Mouse (Mus musculus) neural tube, embryonic 14.5 days (tissue): Measurements from ENCODE around the gene Map2k7. TPM values are rescaled to one million over a fixed set of nuclear protein-coding genes. Genes with fewer than 3 reads are reported as not detected.
"Not testable (repeated sequence)": the region's sequence is repeated elsewhere in the genome, so short reads cannot be mapped to it uniquely, and the experiment has no call there.

Source experiments
- ATAC-seq: fragments of 200-750 bp; cut with Nextera tagmentation; 2 replicates; pipeline ENCODE4 v1.8.0; 2017; ENCODE audit warnings: low read depth, mild to moderate bottlenecking, moderate TSS enrichment, moderate library complexity
- H3K27ac ChIP-seq: fragments of 300-500 bp; sonication (generic); 2 replicates; pipeline ENCODE4 v1.5.1; 2014; ENCODE audit warnings: low read depth, mild to moderate bottlenecking, control low read depth, low read length, moderate library complexity, mixed read lengths
- H3K27me3 ChIP-seq: fragments of 300-500 bp; sonication (generic); 2 replicates; pipeline ENCODE4 v1.6.1; 2014; ENCODE audit warnings: low read length; ENCODE audit not compliant: control insufficient read depth, insufficient read depth
- H3K36me3 ChIP-seq: fragments of 300-500 bp; sonication (generic); 2 replicates; pipeline ENCODE4 v1.6.1; 2014; ENCODE audit warnings: low read length, mixed read lengths; ENCODE audit not compliant: control insufficient read depth, insufficient read depth
- H3K4me1 ChIP-seq: fragments of 300-500 bp; sonication (generic); 2 replicates; pipeline ENCODE4 v1.6.1; 2014; ENCODE audit warnings: low read length; ENCODE audit not compliant: control insufficient read depth, insufficient read depth
- H3K4me2 ChIP-seq: fragments of 300-500 bp; sonication (generic); 2 replicates; pipeline ENCODE4 v1.6.1; 2014; ENCODE audit warnings: mild to moderate bottlenecking, low read depth, low read length, control low read depth
- H3K4me3 ChIP-seq: fragments of 300-500 bp; sonication (generic); 2 replicates; pipeline ENCODE4 v1.5.1; 2014; ENCODE audit warnings: low read depth, low read length, control low read depth, mixed read lengths
- H3K9ac ChIP-seq: fragments of 300-500 bp; sonication (generic); replicated peaks from 2 replicates; pipeline ENCODE4 v1.6.1; 2014; ENCODE audit warnings: low read depth, mild to moderate bottlenecking, control low read depth, low read length, mixed read lengths
- H3K9me3 ChIP-seq: fragments of 300-500 bp; sonication (generic); 2 replicates; pipeline ENCODE4 v1.6.1; 2016; ENCODE audit warnings: low read length; ENCODE audit not compliant: control insufficient read depth
- WGBS: fragments of 180-500 bp; shearing (Covaris S2); extraction: QIAGEN DNeasy Blood & Tissue Kit; methylation state at CpG from one replicate; pipeline ENCODE4 v1.1.7; 2014; 5-methylcytosine and 5-hydroxymethylcytosine counted together
- polyA plus RNA-seq: library from polyadenylated mRNA; unstranded; fragments of >200 nt; fragmentation: Nextera tagmentation; extraction: Ambion mirVana; gene quantifications from 2 replicates; pipeline ENCODE4 v1.2.1, GENCODE M21; 2014

Map2k7 gene
- polyA plus RNA-seq, 1 experiment from 2014 or later = 22.1 TPM

GRCm38 (mm10) chr8:4252116-4252760, 13.7 kb downstream of the Map2k7 start:
- 0 out of 2 replicates have a peak, but pooled peaks have one; percentile 0 for ATAC-seq
- H3K4me1 ChIP-seq = peaks cover 13% of the 10 kb centered on the region
- peaks cover 21% of the 10 kb centered on the region for H3K36me3 ChIP-seq
- peak overlapping the region; percentile 47 for H3K4me2 ChIP-seq
- no peaks in the 10 kb centered on the region for H3K9me3 ChIP-seq
- WGBS = 45% methylated on average over 8 of the region's 8 CpGs
- H3K4me3 ChIP-seq = peak overlapping the region; percentile 92
- H3K27ac ChIP-seq = peak overlapping the region; percentile 88
- no peaks in the 10 kb centered on the region for H3K27me3 ChIP-seq
- H3K9ac ChIP-seq = peak overlapping the region; percentile 86; the same call in 1 of the 2 replicates

- H3K4me1 ChIP-seq = peaks cover 22% of the 10 kb centered on the region
Measured at GRCm38 (mm10) chr8:4252934-4253841, 14.6 kb downstream of the Map2k7 start, which contains the start of gene Snapc2. Gene Snapc2 (plus strand): TSS chr8:4253080.

GRCm38 (mm10) chr8:4254001-4254400, 15.5 kb downstream of the Map2k7 start:
- Histone ChIP-seq H3K27ac (peak overlapping the region; percentile 88), H3K4me2 (peak overlapping the region; percentile 47), H3K9ac (peak overlapping the region; percentile 86; the same call in 1 of the 2 replicates), H3K4me1 (peaks cover 22% of the 10 kb centered on the region), H3K27me3 (no peaks in the 10 kb centered on the region), H3K9me3 (no peaks in the 10 kb centered on the region), H3K36me3 (peaks cover 12% of the 10 kb centered on the region), H3K4me3 (peak overlapping the region; percentile 92)
- 64% methylated on average over 6 of the region's 6 CpGs for WGBS
- no peak for ATAC-seq

More at GRCm38 (mm10) chr8:4252934-4253841, 14.6 kb downstream of the Map2k7 start, which contains the start of gene Snapc2:
- Histone ChIP-seq H3K36me3 (peaks cover 17% of the 10 kb centered on the region), H3K4me3 (peak within 1 kb of the TSS; percentile 92), H3K9me3 (no peaks in the 10 kb centered on the region), H3K4me2 (peak within 1 kb of the TSS; percentile 47), H3K9ac (peak within 1 kb of the TSS; percentile 86), H3K27me3 (no peaks in the 10 kb centered on the region), H3K27ac (peak within 1 kb of the TSS; percentile 88)
- ATAC-seq = peak; percentile 89
- under 1% methylated on average over 69 of the region's 69 CpGs for WGBS

- H3K9me3 ChIP-seq, H3K4me3 ChIP-seq, H3K9ac ChIP-seq, ATAC-seq, H3K27me3 ChIP-seq, H3K27ac ChIP-seq, H3K4me2 ChIP-seq: not testable (repeated sequence)
- 92% methylated on average over 7 of the region's 7 CpGs for whole genome bisulfite sequencing
- Histone ChIP-seq H3K4me1 (peaks cover 31% of the 10 kb centered on the region), H3K36me3 (peaks cover 11% of the 10 kb centered on the region)
Measured at GRCm38 (mm10) chr8:4255471-4255870, 16.9 kb downstream of the Map2k7 start.

- Histone ChIP-seq H3K4me3 (peak overlapping the region; percentile 87; the same call in 1 of the 2 replicates), H3K9ac (peak overlapping the region; percentile 97; the same call in 1 of the 2 replicates), H3K27ac (peak overlapping the region; percentile 39), H3K9me3 (no peaks in the 10 kb centered on the region), H3K4me1 (peaks cover 31% of the 10 kb centered on the region), H3K36me3 (peaks cover 20% of the 10 kb centered on the region), H3K4me2 (peak overlapping the region; percentile 65), H3K27me3 (no peaks in the 10 kb centered on the region)
- 48% methylated on average over 4 of the region's 4 CpGs for WGBS
- ATAC-seq = no peak
Measured at GRCm38 (mm10) chr8:4256911-4257310, 18.4 kb downstream of the Map2k7 start.

- no peaks in the 10 kb centered on the region for H3K27me3 ChIP-seq
- 63% methylated on average over 4 of the region's 4 CpGs for WGBS
- no peak for ATAC-seq
- H3K4me2 ChIP-seq = peak overlapping the region; percentile 65
- peak overlapping the region; percentile 94 for H3K27ac ChIP-seq
- peaks cover 22% of the 10 kb centered on the region for H3K36me3 ChIP-seq
- peaks cover 31% of the 10 kb centered on the region for H3K4me1 ChIP-seq
- peak overlapping the region; percentile 97 for H3K9ac ChIP-seq
- H3K4me3 ChIP-seq = peak overlapping the region; percentile 87
- no peaks in the 10 kb centered on the region for H3K9me3 ChIP-seq
Measured at GRCm38 (mm10) chr8:4257350-4257749, 18.8 kb downstream of the Map2k7 start.

GRCm38 (mm10) chr8:4258233-4258632, 19.7 kb downstream of the Map2k7 start:
- H3K4me3 ChIP-seq = peak overlapping the region; percentile 87
- peaks cover 25% of the 10 kb centered on the region for H3K36me3 ChIP-seq
- H3K27me3 ChIP-seq = no peaks in the 10 kb centered on the region
- peak overlapping the region; percentile 97 for H3K9ac ChIP-seq
- no peaks in the 10 kb centered on the region for H3K9me3 ChIP-seq
- H3K4me1 ChIP-seq = peaks cover 31% of the 10 kb centered on the region
- ATAC-seq = peak; percentile 70
- WGBS = 3% methylated on average over 35 of the region's 35 CpGs
- H3K4me2 ChIP-seq = peak overlapping the region; percentile 65
- H3K27ac ChIP-seq = peak overlapping the region; percentile 94

- peaks cover 25% of the 10 kb centered on the region for H3K36me3 ChIP-seq
- no peaks in the 10 kb centered on the region for H3K9me3 ChIP-seq
- WGBS = 0% methylated on average over 31 of the region's 32 CpGs
- peaks cover 31% of the 10 kb centered on the region for H3K4me1 ChIP-seq
- no peaks in the 10 kb centered on the region for H3K27me3 ChIP-seq
- peak overlapping the region; percentile 65 for H3K4me2 ChIP-seq
- peak overlapping the region; percentile 87 for H3K4me3 ChIP-seq
- ATAC-seq = peak; percentile 69
- H3K27ac ChIP-seq = peak overlapping the region; percentile 94
- peak overlapping the region; percentile 97 for H3K9ac ChIP-seq
Measured at GRCm38 (mm10) chr8:4258678-4259077, 20.1 kb downstream of the Map2k7 start.
